Mouse (Mus musculus): Measurements from ENCODE around the gene Gm21897.
"Not testable (repeated sequence)": the region's sequence is repeated elsewhere in the genome, so short reads cannot be mapped to it uniquely, and the experiment has no call there.

Gm21897 gene
- long read RNA-seq, experiment 1 = 0 reads
- long read RNA-seq, experiment 2 = 0 reads

DNA sequence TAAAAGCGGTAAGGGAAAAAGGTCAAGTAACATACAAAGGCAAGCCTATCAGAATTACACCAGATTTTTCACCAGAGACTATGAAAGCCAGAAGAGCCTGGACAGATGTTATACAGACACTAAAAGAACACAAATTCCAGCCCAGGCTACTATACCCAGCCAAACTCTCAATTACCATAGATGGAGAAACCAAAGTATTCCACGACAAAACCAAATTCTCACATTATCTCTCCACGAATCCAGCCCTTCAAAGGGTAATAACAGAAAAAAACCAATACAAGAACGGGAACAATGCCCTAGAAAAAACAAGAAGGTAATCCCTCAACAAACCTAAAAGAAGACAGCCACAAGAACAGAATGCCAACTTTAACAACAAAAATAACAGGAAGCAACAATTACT is at the start of gene Gm21897:
Gm21897 (plus strand) TSS at position 301 of the 400 bp plus-strand sequence.
- intact Hi-C loops (cut with DNase I) = not testable (repeated sequence)

- intact Hi-C loops (cut with DNase I) = no loop called here
These were observed 45.0 kb upstream of the Gm21897 start for GRCm38 (mm10) chr16:15272291-15272690.

GRCm38 (mm10) chr16:15277461-15277860 is 39.8 kb upstream of the Gm21897 start:
- intact Hi-C loops (cut with DNase I) = no loop called here

DNA sequence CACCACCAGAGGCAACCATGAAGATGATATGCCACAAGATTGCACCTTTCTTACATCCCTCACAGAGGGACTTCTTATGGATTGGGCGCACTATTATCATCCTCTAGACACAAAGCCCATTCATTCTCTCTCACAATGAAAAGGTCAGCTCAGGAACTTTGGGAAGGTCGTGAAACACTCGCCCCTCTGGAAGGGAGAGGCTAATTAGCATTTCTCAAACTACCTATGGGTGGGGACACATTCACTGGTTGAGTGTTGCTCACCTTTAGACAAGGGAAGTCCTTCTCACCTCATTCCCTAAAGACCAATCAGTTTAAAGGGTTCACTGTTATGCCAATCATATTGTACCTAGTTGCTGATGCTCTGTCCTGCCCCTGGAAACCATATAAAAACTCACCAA is 24.2 kb upstream of the Gm21897 start:
- intact Hi-C loops (cut with DNase I) = no loop called here

DNA sequence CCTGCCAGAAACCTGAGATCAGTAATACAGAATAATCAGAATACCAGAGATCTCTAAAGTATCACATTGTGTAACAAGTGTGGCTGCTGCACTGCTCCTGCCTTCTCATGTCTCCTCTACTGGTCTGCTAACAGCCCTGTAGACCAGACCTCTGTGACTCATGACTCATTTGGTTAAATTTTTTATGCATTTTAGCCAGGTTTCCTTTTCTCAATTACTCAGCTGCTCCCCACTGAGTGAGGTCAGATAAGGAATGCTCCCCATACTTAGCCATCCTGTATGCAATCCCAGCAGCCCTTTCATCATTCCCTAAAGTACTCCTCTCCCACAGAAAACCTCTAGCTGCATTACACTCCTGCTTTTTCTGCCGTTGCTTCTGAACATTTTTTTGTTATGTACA is 23.0 kb upstream of the Gm21897 start:
- intact Hi-C loops (cut with DNase I) = no loop called here

- intact Hi-C loops (cut with DNase I) = no loop called here
These were observed 22.2 kb upstream of the Gm21897 start for GRCm38 (mm10) chr16:15294911-15295659.

DNA sequence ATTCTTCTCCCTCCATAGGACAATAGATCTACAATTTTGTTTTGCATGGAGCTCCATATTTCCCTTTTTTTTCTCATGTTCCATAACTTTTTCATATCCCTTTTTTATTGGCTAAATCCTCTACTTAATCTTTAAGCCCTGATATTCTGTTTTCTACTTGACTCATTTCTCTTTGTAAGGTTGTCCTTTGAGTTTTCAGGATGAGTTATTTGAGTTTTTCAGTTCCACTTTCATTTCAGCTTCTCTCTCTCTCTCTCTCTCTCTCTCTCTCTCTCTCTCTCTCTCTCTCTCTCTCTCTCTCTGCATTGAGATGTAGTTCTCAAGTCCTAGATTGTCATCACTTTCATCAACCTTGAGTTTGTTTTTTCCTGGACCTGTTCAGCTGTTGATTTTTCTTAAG is 17.3 kb downstream of the Gm21897 start:
- intact Hi-C loops (cut with DNase I) = no loop called here

DNA sequence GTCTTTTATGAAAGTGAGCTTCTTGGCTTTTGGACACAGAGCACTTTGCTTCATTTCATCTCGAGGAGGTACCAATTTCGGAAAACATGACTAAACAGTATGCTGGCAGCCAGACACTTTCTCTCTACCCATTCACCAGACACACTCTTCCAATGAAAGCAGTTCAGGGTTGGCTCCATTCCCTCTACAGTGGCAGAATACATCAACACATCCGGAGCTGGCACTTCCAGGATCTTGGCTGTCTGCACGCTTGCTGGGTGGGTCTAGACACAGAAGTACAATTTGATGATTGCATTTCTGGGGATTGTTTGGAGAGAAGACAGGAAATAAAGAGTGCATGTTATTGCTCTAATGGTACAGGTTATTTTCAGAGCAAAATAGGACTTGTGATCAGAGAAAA is 21.8 kb downstream of the Gm21897 start:
- intact Hi-C loops (cut with DNase I) = no loop called here

GRCm38 (mm10) chr16:15346045-15346444 is 28.8 kb downstream of the Gm21897 start:
- intact Hi-C loops (cut with DNase I) = no loop called here

DNA sequence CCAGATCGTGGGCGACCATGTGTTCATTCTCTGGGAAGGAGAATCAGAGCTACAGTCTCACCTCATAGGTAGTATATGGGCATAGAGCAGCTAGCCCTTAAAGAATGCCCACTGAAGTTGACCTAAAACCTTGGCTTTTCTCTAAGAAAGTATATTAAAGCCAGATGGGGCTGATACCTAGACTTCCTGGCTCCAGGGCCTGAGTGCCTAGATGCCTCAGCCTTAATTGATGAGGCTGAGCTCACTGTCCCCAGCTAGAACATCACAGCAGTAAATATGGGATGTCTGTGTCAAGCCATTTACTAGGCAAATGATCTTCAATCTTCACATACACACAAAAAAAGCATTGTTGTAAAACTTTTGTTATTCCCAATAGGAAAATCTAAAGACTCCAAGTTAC is 32.1 kb downstream of the Gm21897 start:
- intact Hi-C loops (cut with DNase I) = no loop called here

DNA sequence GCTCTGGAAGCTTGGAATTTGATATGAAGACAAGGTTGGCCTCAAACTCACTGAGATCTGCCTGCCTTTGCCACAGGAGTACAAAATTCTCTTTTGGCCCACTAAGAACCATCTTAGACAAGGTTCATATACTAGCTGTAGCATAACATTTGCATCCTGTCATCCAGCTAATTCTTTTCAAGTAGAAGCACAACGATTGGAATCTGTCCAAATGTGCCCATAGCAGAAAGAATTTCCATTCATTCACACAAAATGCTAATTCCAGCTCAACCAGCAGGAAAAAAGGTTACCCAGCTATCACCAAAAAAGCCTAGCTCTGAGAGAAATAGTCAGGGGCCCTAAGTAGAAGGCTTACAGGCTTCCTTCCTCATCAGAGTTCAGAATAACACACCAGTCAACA is 34.0 kb downstream of the Gm21897 start:
- intact Hi-C loops (cut with DNase I) = no loop called here

GRCm38 (mm10) chr16:15352320-15352719 is 35.1 kb downstream of the Gm21897 start:
- intact Hi-C loops (cut with DNase I) = no loop called here

DNA sequence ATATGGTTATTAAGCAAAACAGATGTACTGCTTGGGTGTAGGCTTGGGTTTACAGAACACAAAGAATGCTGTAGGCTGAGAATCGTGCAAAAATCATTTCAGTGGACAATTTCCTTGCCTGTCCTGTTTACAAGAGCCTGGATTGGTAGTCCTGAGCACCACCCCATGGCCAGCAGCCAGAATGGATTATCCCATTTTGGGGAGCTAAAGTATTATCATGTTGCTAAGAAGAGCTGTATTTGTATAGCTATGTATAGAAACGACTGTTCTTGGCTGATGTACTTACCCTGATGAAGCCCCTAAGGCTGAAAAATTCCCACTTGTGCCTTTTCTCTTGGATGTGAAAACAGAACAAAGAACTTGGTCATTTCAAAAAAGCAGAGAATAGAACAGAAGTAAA is 37.6 kb downstream of the Gm21897 start:
- intact Hi-C loops (cut with DNase I) = no loop called here

DNA sequence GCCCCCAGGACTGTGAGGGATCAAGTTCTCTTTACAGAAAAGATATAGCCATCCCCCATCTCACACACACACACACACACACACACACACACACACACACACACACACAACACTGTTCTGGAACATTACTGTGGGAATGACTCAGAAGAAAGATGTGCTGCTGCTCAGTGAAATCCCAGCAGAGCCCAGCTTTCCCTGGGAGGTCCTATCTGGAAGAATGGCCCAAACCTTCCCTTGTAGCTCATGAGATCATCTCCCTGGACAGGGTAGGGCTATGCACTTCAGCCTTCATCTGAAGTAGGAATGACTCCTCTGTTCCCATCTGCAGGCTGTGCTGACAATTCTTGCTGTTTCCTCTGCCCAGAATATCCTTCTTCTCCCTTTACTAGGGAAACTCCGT is 38.1 kb downstream of the Gm21897 start:
- intact Hi-C loops (cut with DNase I) = no loop called here

DNA sequence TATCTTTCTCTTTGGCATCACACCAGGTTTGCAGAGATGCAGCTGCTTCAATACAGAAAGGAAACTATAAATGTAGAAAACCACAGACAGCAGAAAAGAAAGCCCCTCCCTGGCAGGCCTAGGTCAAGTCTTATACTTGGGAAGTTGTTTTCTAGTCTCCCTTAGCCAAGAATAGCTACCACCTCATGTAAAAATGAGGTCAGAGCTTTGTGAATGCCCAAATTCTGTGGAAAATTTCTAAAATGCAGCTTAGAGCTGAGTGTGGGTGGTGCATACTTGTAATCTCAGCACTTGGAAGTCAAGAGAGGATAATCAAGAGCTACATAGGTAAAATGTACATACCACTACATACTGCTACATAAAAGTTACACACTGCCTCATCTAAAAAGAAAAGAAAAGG is 40.5 kb downstream of the Gm21897 start:
- intact Hi-C loops (cut with DNase I) = no loop called here

- intact Hi-C loops (cut with DNase I) = no loop called here
These were observed 42.0 kb downstream of the Gm21897 start for GRCm38 (mm10) chr16:15359110-15359782.

- intact Hi-C loops (cut with DNase I) = no loop called here
These were observed 43.6 kb downstream of the Gm21897 start for GRCm38 (mm10) chr16:15360825-15361224.
